Mouse (Mus musculus) embryonic fibroblast, embryonic 13.5 days (primary cell): ENCODE results near the gene Tmem108.

ENCODE experiments used
- CTCF ChIP-seq: IDR thresholded peaks from 2 replicates; pipeline ENCODE4 v1.5.1; 2011; ENCODE audit warnings: mild to moderate bottlenecking, control low read depth, low read length, moderate library complexity, borderline replicate concordance; ENCODE audit not compliant: insufficient read depth
- POLR2A ChIP-seq: IDR thresholded peaks from 2 replicates; pipeline ENCODE4 v1.6.1; 2011; ENCODE audit warnings: low read depth, mild to moderate bottlenecking, control low read depth, low read length, moderate library complexity

DNA sequence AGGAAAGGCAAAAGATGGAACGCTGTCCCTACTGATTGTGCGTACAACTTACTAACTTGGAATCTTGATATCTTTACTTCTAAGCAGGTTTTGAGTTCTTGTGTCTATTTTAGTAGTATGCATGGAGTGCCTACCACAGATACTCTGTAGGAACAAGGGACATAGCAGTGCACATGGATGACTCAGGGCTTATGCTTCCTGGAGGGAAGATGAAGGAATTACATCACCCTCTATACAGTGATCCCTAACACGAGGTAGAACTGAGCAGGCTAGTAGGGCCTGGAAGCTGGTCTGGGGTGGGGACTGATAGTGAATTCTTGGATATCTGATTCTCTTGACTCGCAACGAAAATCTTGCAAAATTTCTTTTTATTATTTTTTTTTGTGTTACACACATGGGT is 185.7 kb downstream of the Tmem108 start:
- no peak for TF ChIP-seq POLR2A
- TF ChIP-seq CTCF, result no peak
